ENCODE assay signal across 1 mouse cellular context in the genomic region with DNA sequence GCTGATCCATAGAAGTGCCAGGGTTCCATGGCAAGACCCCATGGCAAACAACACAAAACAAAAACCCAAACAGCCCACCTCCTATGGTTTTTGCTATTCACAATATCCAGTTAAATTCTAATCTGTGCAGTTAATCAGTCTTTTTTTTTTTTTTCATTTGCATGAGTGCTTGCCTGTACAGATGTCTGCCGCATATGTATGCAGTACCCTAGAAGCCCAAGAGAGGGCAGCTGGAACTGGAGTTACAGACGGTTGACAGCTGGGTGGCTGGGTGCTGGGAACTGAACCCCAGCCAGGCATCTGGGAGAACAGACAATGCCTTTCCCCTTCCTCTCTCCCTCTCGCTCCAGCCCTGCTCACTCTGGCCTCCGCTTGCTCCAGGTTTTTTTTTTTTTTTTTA.
TF ChIP-seq lines count a peak whose summit lies in the region.

No protein-coding gene starts in this region.

TF ChIP-seq in MEL, 35 proteins besides CTCF, POLR2A, EP300 and RAD21 (continued from another document):
- no peak for TF ChIP-seq MEF2A (IDR thresholded peaks at IDR 0.05; ENCODE audit: extremely low read depth, insufficient replicate concordance, low read depth, low read length, poor library complexity, severe bottlenecking)
- no peak for TF ChIP-seq ZMIZ1 (IDR thresholded peaks at IDR 0.05; ENCODE audit: low read depth, low read length)
- peak; percentile 63 for TF ChIP-seq ZNF384 (IDR thresholded peaks at IDR 0.05; ENCODE audit: low read depth, low read length)
TF ChIP-seq in MEL: peak in this region for 1.
